Mouse (Mus musculus) bone marrow macrophage, adult 2 months (primary cell): ENCODE data around the gene Usp36. TPM values are rescaled to one million over a fixed set of nuclear protein-coding genes. Genes with fewer than 3 reads are reported as not detected.
A peak's percentile ranks its signal among the peaks of the same experiment; 100 is the strongest.

ENCODE experiments used
- H3K27ac ChIP-seq: 2 replicates; pipeline ENCODE4 v1.5.1; 2012; ENCODE audit warnings: low read depth, low read length; ENCODE audit not compliant: insufficient read depth
- H3K4me1 ChIP-seq: 2 replicates; pipeline ENCODE4 v1.6.1; 2012; ENCODE audit warnings: low read length; ENCODE audit not compliant: control insufficient read depth, insufficient read depth
- H3K4me3 ChIP-seq: 2 replicates; pipeline ENCODE4 v1.5.1; 2012; ENCODE audit warnings: mild to moderate bottlenecking, low read length, moderate library complexity; ENCODE audit not compliant: insufficient read depth
- CTCF ChIP-seq: IDR thresholded peaks from 2 replicates; pipeline ENCODE4 v1.5.1; 2012; ENCODE audit warnings: low read depth, mild to moderate bottlenecking, low read length, moderate library complexity
- POLR2A ChIP-seq: IDR thresholded peaks from 2 replicates; pipeline ENCODE4 v1.6.1; 2012; ENCODE audit warnings: mild to moderate bottlenecking, low read depth, low read length, borderline replicate concordance
- polyA plus RNA-seq: library from polyadenylated mRNA; stranded (reverse); fragments of >200 nt; gene quantifications from 2 replicates; pipeline ENCODE4 v1.2.4, GENCODE M21; 2012; ENCODE audit not compliant: missing spikeins, insufficient read depth, insufficient read length

The Usp36 gene
- polyA plus RNA-seq, 1 experiment: 8.8 TPM

DNA sequence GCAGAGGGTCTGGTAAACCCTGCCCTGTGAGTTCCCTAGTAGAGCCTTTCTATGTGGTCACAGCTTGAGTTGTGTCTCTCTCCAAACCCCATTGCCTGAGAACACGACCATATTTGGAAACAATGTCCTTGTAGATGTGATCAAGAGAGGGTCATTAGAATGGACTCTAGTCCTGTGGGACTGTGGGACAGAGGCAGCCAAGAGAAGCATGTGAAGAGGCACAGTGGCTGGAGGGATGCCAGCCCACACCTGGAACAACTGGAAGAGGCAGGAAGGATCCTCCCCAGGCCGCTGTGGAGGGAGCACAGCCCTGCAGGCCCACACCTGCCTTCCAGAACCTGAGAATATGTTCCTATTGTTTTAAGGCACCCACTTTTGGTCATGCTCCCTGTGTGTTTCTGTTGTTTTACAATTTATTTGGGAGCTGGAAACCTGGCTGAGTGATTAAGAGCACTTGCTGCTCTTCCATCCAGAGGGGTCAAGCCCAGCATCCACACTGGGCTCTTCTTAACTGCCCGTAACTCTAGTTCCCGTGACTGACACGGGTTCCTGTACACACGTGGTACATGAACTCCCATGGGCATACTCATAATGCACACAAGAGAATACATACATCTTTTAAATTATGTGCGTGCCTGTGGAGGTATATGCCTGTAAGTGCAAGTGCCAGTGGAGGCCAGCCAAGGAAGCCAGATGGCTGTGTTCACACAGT lies 36.4 kb downstream of the Usp36 start:
- TF ChIP-seq CTCF (no peak), POLR2A (no peak)
- Histone ChIP-seq H3K4me1 (peaks cover 19% of the 10 kb centered on the region), H3K4me3 (no peak overlapping the region), H3K27ac (no peak overlapping the region)

DNA sequence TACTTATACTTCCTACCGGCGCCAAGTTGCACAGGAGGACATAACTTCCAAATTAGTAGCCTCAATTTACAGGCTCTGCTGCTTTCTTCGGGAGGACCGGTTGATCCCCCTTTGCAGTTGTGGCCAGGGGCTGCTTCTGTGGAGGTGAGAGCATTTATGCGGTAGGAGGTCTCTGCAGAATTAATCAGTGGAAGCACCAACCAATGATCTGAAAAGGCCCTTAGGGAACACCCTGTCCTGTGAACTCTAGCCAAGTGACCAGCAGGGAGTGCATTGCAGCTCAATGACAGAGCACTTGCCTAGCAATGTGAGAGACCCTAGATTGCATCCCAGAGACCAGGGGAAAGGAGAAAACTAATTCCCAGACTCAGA lies 41.0 kb downstream of the Usp36 start:
- Histone ChIP-seq H3K27ac (peak overlapping the region; percentile 79), H3K4me1 (peaks cover 25% of the 10 kb centered on the region), H3K4me3 (peak overlapping the region; percentile 47)
- TF ChIP-seq POLR2A (no peak), CTCF (no peak)

DNA sequence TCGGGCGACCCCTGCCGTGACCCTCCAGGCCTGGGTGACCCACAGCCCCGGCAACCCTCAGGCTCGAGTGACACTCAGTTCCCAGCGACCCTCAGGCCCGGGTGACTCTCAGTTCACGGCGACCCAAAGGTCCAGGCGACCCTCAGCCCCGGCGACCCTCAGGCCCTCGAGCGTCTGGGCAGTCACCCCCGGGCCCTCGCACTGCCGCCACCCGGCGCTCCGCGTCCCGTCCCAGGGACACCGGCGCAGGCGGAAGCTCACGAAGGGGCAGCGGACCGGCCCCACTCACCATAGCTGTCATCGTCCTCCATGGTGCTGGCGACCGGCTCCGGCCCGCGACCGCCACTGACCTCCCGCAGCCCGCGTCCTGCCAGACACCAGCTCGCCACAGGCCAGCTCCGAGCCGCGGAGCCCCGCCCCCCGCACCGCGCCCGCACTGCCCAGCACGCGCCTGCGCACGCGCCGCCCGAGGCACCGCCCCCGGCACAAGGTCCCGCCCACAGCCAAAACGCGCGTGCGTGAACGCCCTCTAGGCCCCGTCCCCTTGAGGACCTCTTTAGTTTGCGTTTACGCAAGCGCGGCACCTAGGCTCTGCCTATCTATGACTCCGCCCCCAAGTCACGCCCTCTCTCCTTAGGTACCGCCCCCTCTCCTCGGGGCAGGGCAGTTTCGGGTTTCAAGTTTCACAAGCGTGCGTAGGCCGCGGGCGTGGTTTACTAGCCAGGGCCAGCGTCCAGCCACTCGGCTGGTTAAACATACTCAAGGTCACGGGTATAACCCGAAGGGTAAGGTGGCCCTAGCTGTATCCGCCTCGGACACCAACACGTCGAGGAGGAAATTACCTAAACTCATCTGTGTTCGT lies 41.7 kb downstream of the Usp36 start, which contains the start of gene Cyth1:
Gene Cyth1 (minus strand): TSS at position 443 of the 862 bp plus-strand sequence.
- H3K27ac ChIP-seq: peak within 1 kb of the TSS; percentile 79
- H3K4me3 ChIP-seq: peak within 1 kb of the TSS; percentile 87
- H3K4me1 ChIP-seq: peaks cover 23% of the 10 kb centered on the region
- no peak for TF ChIP-seq POLR2A
- TF ChIP-seq CTCF: no peak

DNA sequence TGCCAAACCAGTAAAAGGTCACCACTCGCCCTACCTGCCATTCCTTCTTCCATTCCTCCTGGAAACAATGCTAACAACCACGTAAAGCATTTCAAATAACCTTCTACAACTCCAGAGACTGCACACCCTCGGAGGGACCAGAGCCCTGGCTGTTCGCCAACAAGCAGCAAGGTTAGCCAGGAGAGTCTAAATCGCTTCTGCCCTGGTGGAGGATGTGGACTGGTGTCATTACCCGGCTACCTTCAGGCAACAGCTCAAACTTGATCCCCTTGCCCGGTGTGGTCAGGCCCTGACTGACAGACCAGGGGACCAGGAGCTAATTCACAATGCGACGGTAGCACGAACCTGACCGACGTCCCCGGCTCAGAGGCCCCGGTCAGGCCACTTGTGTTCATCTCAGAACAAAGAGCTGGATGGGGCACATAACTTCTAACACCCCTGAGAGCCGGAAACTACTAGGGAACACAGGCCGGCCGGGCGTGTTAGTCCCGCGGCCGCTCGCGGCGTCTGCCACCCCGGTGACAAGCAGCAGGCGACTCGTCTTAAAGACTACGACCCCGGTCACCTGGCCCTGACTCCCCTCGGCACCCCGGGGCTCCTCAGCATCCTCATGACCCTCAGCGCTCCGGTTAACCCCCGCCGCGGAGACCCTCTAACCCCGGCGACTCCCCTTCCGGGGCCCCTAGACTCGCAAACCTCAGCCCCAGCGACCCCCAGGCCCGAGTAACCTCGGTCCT lies 42.5 kb downstream of the Usp36 start:
- H3K27ac ChIP-seq: no peak overlapping the region
- peaks cover 25% of the 10 kb centered on the region for H3K4me1 ChIP-seq
- peak overlapping the region; percentile 87 for H3K4me3 ChIP-seq
- TF ChIP-seq CTCF (no peak), POLR2A (no peak)

DNA sequence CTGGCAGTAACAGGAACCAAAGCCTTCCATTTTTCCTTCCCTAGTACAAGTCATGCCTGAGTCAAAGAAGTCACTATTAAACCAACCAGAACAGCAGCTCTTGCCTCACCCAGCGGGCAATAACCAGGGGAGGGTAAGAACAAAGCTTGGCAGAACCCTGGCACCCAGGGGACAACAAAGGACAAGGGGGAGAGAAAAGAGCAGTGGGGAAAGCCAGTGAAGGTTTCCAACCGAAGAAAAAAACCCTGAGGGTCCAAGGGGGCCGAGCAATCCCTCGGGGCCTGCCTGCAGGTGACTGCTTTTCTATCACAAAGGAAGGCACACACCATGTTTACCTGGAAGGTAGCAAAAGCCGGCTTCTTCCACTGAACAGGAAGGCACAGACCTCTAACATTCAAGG lies 43.3 kb downstream of the Usp36 start:
- Histone ChIP-seq H3K4me3 (no peak overlapping the region), H3K27ac (no peak overlapping the region), H3K4me1 (peaks cover 25% of the 10 kb centered on the region)
- TF ChIP-seq POLR2A: no peak
- no peak for TF ChIP-seq CTCF

DNA sequence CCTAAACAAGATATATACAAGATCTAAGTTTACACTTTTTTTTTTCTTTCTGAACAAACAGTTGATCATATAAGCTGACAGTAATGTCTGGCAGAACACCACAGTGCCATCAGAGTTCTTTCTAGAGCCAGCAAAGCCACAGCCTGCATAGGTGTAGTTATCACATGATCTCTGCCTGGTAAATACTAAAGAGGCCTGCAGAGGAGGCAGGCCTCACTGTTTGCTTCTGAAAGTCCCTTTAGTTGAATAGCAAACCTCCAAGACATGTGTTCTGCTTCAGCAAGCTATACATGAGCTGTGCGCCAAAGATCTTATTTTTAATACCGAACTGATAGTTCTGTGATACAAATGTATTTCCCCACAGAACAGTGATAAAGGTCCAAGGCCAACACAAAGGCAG lies 44.9 kb downstream of the Usp36 start:
- no peak for TF ChIP-seq POLR2A
- no peak for TF ChIP-seq CTCF
- Histone ChIP-seq H3K4me3 (no peak overlapping the region), H3K4me1 (peaks cover 25% of the 10 kb centered on the region), H3K27ac (no peak overlapping the region)

DNA sequence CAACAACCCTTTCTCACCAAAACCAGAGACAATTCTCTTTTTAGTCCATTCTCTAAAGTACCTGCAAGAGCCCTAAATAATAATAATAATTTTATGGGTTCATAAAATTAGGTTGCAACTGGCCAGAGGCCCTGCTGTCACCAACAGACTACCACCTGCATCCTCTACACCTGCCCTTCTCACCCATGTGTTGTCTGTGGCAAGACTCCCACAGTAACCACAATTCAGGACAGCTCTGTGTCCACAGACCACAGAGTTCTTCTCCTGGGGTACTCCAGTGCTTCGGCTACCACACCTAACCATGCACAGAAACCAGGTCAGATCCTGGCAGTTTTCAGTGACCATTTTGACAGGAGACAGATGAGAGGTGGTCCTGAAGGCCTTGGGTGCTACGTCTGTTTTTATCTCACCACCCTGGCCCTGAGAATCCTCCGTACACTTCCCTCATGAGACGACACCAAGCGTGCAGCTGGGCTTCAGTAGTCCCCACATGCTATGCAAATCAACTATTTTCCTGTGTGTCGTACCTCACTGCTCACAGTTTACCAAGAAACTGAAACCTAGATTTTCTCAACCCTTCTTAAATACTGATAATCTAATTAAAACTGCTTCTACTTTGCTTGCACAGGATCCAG lies 46.3 kb downstream of the Usp36 start:
- Histone ChIP-seq H3K4me1 (peaks cover 13% of the 10 kb centered on the region), H3K4me3 (no peak overlapping the region), H3K27ac (no peak overlapping the region)
- TF ChIP-seq POLR2A (no peak), CTCF (no peak)

DNA sequence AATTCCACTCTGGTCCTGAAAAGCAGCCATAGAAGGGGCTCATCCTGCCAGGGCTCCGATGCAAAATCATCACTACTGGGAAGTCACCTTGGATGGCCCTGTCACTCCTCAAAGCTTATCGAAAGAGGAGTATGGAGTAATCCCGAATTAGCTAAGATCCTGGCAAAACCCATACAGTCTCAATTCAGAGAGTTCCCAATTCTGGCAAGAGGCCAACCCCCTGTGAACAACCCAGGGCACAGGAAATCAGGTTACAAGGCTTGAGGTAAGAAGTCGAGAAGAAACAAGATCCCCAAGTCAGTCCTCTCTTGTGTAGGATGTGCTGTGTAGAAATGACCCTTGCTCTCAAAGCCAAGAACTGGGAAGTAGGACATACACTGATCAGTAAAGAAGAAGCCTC lies 47.5 kb downstream of the Usp36 start:
- peaks cover 18% of the 10 kb centered on the region for H3K4me1 ChIP-seq

DNA sequence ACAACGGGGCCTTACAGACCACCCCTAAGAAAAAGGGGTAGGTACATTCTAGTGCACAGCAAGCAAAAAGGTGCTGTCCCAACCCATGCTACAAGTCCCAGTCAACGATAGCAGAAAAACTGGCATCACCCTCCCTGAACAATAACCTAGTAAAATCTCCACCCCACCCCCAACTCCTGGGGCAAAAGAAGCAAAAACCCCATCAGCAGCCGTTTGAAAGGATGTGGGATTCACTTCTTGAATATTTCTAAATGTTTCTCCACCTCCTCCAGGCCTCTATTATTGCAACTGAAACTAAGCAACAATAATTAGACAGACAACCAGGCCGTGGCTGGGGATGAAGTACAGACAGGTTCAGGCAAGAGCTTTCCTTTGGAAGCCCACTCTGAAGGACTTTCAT lies 49.7 kb downstream of the Usp36 start:
- Histone ChIP-seq H3K27ac (no peak overlapping the region), H3K4me3 (no peak overlapping the region), H3K4me1 (peaks cover 20% of the 10 kb centered on the region)
- TF ChIP-seq POLR2A (no peak), CTCF (no peak)

More for the DNA sequence above, 47.5 kb downstream of the Usp36 start:
- no peak for TF ChIP-seq CTCF
- no peak for TF ChIP-seq POLR2A
- no peak overlapping the region for H3K4me3 ChIP-seq
- H3K27ac ChIP-seq: no peak overlapping the region
